Mouse (Mus musculus) ES-E14 (cell line): ENCODE results near the gene Pex13.

Experiments
- CHD2 ChIP-seq: IDR thresholded peaks from 2 replicates; pipeline ENCODE4 v1.6.1; 2014; ENCODE audit warnings: mild to moderate bottlenecking, low read depth, low read length, inconsistent platforms
- HCFC1 ChIP-seq: IDR thresholded peaks from 2 replicates; pipeline ENCODE4 v1.6.1; 2012; ENCODE audit warnings: low read length, inconsistent platforms, borderline replicate concordance; ENCODE audit not compliant: insufficient read depth
- MAFK ChIP-seq: IDR thresholded peaks from 2 replicates; pipeline ENCODE4 v1.6.1; 2014; ENCODE audit warnings: mild to moderate bottlenecking, low read depth, low read length, inconsistent platforms; ENCODE audit not compliant: insufficient read depth
- ZC3H11A ChIP-seq: IDR thresholded peaks from 2 replicates; pipeline ENCODE4 v1.6.1; 2012; ENCODE audit warnings: low read depth, mild to moderate bottlenecking, inconsistent platforms, low read length, borderline replicate concordance
- ZNF384 ChIP-seq: IDR thresholded peaks from 2 replicates; pipeline ENCODE4 v1.6.1; 2012; ENCODE audit warnings: low read depth, low read length, inconsistent platforms

DNA sequence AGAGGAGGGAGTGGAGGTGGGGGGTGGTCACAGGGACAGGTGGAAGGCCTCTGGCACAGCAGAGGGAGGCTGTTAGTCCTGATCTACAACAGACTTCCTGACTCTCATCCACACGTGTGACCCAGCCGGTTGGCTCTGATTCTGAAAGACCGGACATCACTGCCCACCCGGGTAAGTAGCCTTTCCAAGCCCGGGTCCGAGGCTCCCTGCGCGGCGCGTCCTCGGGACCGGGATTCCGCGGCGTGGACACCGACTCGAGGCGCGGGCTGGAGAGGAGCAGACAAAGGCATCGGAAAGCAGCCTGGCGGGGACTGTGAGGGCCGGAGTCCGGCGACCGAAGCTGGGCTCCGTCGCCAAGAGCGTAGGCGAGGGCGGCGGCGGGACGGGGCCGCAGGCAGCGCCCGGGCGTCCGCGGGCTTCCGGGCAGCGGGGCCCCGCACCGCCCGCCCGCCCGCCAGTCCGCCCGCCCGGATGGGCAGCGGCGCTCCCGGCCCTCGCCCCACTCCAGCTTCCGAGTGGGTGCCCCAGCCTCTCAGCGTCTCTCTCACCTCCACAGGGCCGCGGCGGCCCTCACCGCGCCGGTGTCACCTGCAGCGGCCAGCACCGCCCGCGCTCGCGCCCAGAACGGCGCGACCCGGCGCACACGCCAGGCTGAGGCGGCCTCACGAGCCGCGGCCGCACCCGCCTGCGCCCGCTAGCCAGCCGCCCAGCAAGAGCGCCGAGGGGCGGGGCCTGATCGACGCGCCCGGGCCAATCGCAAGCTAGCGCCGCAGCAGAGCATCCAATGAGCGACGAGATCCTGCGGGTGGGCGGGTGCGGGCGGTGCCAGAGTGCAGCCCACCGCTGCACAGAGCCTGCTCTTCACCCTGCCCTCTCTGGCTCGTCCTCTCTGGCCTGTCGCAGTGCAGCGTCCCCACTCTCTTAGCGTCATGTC, 32.5 kb downstream of the Pex13 start, which contains the start of gene 0610010F05Rik:
- TF ChIP-seq ZC3H11A (no peak), CHD2 (peak; percentile 66; the same call in 1 of the 2 replicates), HCFC1 (peak; percentile 58; the same call in 1 of the 2 replicates), ZNF384 (no peak), MAFK (no peak)
